Comparison of ENCODE assay signal across 18 mouse cellular contexts in the genomic region with DNA sequence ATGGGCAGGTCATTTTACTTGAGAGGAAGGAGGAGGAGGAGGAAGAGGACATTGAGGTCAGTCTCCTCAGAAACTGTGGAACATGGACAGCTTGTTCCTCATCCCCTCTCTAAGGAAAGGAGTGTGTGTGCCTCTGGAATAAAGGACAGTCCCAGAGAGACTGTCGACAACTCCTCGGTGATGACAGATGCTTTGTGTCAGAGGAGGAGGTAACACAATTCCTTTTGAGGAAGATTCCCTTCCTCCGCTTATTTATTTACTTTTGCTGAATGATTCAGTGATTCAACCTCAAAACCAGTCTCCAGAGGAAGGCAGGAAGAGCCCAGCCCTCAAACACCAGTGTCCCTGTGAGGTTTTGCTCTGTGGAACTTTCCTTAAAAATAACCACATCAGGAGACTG. TPM values are rescaled to one million over a fixed set of nuclear protein-coding genes. Genes with fewer than 3 reads are reported as not detected.
DNase-seq lines count a peak whose midpoint lies in the region; ATAC-seq and TF ChIP-seq lines count a peak whose summit lies in the region.
"Had no signal": no experiment of that assay in that cellular context is flagged by ENCODE, and none has a peak within 500 bp of the region (broad histone marks: within the 10 kb centered on the region; RNA-seq: fewer than 3 reads in every experiment).

No protein-coding gene starts in this region.

- no peaks in the 10 kb centered on the region for H3K9me3 ChIP-seq in kidney, embryonic 15.5 days (replicated peaks)
- H3K9me3 ChIP-seq in megakaryocyte, embryonic 14.5 days: 0 out of 2 replicates have a peak, but pooled peaks cover 5% of the 10 kb centered on the region
- no peaks in the 10 kb centered on the region for H3K9me3 ChIP-seq in intestine, postnatal 0 days (ENCODE audit: control insufficient read depth)
- H3K9me3 ChIP-seq: embryonic facial prominence, embryonic 13.5 days; forebrain, embryonic 10.5 days; heart, embryonic 15.5 days; liver, embryonic 13.5 days; neural tube, embryonic 12.5 days had no signal

- H3K4me1 ChIP-seq in kidney, embryonic 15.5 days: peaks cover 20% of the 10 kb centered on the region
- peaks cover 49% of the 10 kb centered on the region for H3K4me1 ChIP-seq in megakaryocyte, embryonic 14.5 days
- no peaks in the 10 kb centered on the region for H3K4me1 ChIP-seq in intestine, postnatal 0 days (replicated peaks; ENCODE audit: control insufficient read depth, insufficient read depth, low read length)
- H3K4me1 ChIP-seq: liver, embryonic 13.5 days; neural tube, embryonic 12.5 days had no signal

- 36% methylated on average over 3 of the region's 3 CpGs for WGBS in kidney, embryonic 15.5 days
- WGBS in intestine, postnatal 0 days: 42% methylated on average over 3 of the region's 3 CpGs

- no peak overlapping the region for H3K9ac ChIP-seq in kidney, embryonic 15.5 days
- H3K9ac ChIP-seq in intestine, postnatal 0 days (ENCODE audit: low read depth, low read length): no peak overlapping the region
- H3K9ac ChIP-seq: embryonic facial prominence, embryonic 13.5 days; heart, embryonic 15.5 days; liver, embryonic 13.5 days; neural tube, embryonic 12.5 days had no signal

- H3K4me2 ChIP-seq in kidney, embryonic 15.5 days: no peak overlapping the region
- H3K4me2 ChIP-seq in intestine, postnatal 0 days (replicated peaks; ENCODE audit: low read depth): no peak overlapping the region
- H3K4me2 ChIP-seq: embryonic facial prominence, embryonic 13.5 days; heart, embryonic 15.5 days; liver, embryonic 13.5 days; neural tube, embryonic 12.5 days had no signal

- TF ChIP-seq CTCF in intestine, postnatal 0 days (IDR thresholded peaks at IDR 0.05; ENCODE audit: low read depth): no peak

- no peak for ATAC-seq in kidney, embryonic 15.5 days (replicated peaks; ENCODE audit: low FRiP score)
- ATAC-seq in megakaryocyte, adult 5-6 weeks (ENCODE audit: poor library complexity, severe bottlenecking): no peak
- no peak for ATAC-seq in intestine, postnatal 0 days
- ATAC-seq: hindbrain, postnatal 0 days had no signal

- no peaks in the 10 kb centered on the region for H3K36me3 ChIP-seq in kidney, embryonic 15.5 days
- no peaks in the 10 kb centered on the region for H3K36me3 ChIP-seq in megakaryocyte, embryonic 14.5 days (replicated peaks; ENCODE audit: low read length)
- H3K36me3 ChIP-seq in intestine, postnatal 0 days (ENCODE audit: control insufficient read depth, insufficient read depth): no peaks in the 10 kb centered on the region
- H3K36me3 ChIP-seq: embryonic facial prominence, embryonic 13.5 days; forebrain, embryonic 10.5 days; heart, embryonic 15.5 days; liver, embryonic 13.5 days; neural tube, embryonic 12.5 days had no signal

- peak overlapping the region; percentile 60 for H3K27ac ChIP-seq in kidney, embryonic 15.5 days
- H3K27ac ChIP-seq in intestine, postnatal 0 days (ENCODE audit: low read depth, low read length): no peak overlapping the region
- H3K27ac ChIP-seq: embryonic facial prominence, embryonic 13.5 days; forebrain, embryonic 10.5 days; heart, embryonic 15.5 days; hindbrain, postnatal 0 days; liver, embryonic 13.5 days; neural tube, embryonic 12.5 days had no signal

- peak; percentile 98 for DNase-seq in heart, adult 11 months
- DNase-seq in heart, postnatal 25 days (ENCODE audit: low spot score): no peak
- no peak for DNase-seq in kidney, postnatal 10 days
- DNase-seq: adrenal gland, adult 8-10 months; cerebellum, adult 18-20 months; left cerebral cortex, postnatal 4 days; liver, embryonic 13.5 days; right cerebral cortex, postnatal 25 days; thymus, postnatal 36 days had no signal

- no peaks in the 10 kb centered on the region for H3K27me3 ChIP-seq in kidney, embryonic 15.5 days
- no peaks in the 10 kb centered on the region for H3K27me3 ChIP-seq in megakaryocyte, embryonic 14.5 days (replicated peaks)
- no peaks in the 10 kb centered on the region for H3K27me3 ChIP-seq in intestine, postnatal 0 days (replicated peaks; ENCODE audit: control insufficient read depth, insufficient read depth, low read length)
- H3K27me3 ChIP-seq: embryonic facial prominence, embryonic 13.5 days; heart, embryonic 15.5 days; liver, embryonic 13.5 days; neural tube, embryonic 12.5 days had no signal

- intact Hi-C loops in heart, postnatal 25 days (cut with DNase I): loop anchor here (5.0 kb wide), 1 partner anchor 88 kb away; no protein-coding TSS in a partner anchor

- H3K4me3 ChIP-seq in kidney, embryonic 15.5 days (replicated peaks): no peak overlapping the region
- H3K4me3 ChIP-seq in megakaryocyte, embryonic 14.5 days (replicated peaks): peak overlapping the region; percentile 40
- no peak overlapping the region for H3K4me3 ChIP-seq in intestine, postnatal 0 days (ENCODE audit: low read depth, low read length)
- H3K4me3 ChIP-seq: embryonic facial prominence, embryonic 13.5 days; forebrain, embryonic 10.5 days; heart, embryonic 15.5 days; liver, embryonic 13.5 days; neural tube, embryonic 12.5 days had no signal

RNA-seq across cellular contexts. Expression of gene Timp3, which starts 29.9 kb away (rescaled TPM):
- total RNA-seq in heart, postnatal 25 days (2021): 100 to 1,000 TPM; 135 to 205 TPM
- polyA plus RNA-seq in kidney, embryonic 15.5 days (2015; fragmentation: Nextera tagmentation; extraction: Ambion mirVana): 82.0 and 85.9 TPM in 2 replicates
- 18.9 and 27.4 TPM in 2 replicates for polyA plus RNA-seq in megakaryocyte, embryonic 14.5 days (2012; ENCODE audit: insufficient read depth, low replicate concordance)
- total RNA-seq in megakaryocyte, adult 5-6 weeks (2015): 0.04 TPM in 1 of 2 replicates, not detected in the other
- 0.08 and 0.44 TPM in 2 replicates for total RNA-seq in megakaryocyte, adult 5-6 weeks (2017)
- 24.2 and 29.4 TPM in 2 replicates for polyA plus RNA-seq in intestine, postnatal 0 days (2015; fragmentation: Nextera tagmentation; extraction: Ambion mirVana)
